Mouse (Mus musculus) forebrain, embryonic 15.5 days (tissue): ENCODE results near the gene Dcaf15. TPM values are rescaled to one million over a fixed set of nuclear protein-coding genes. Genes with fewer than 3 reads are reported as not detected.

Source experiments
- ATAC-seq: fragments of 200-750 bp; cut with Nextera tagmentation; replicated peaks from 2 replicates; pipeline ENCODE4 v1.8.0; 2017; ENCODE audit warnings: mild to moderate bottlenecking, moderate TSS enrichment, moderate library complexity
- H3K27ac ChIP-seq: fragments of 300-500 bp; sonication (generic); replicated peaks from 2 replicates; pipeline ENCODE4 v1.5.1; 2015; ENCODE audit warnings: mild to moderate bottlenecking, inconsistent platforms
- H3K27me3 ChIP-seq: fragments of 300-500 bp; sonication (generic); 2 replicates; pipeline ENCODE4 v1.6.1; 2015; ENCODE audit warnings: inconsistent platforms
- H3K36me3 ChIP-seq: fragments of 300-500 bp; sonication (generic); 2 replicates; pipeline ENCODE4 v1.6.1; 2015; ENCODE audit warnings: mild to moderate bottlenecking, inconsistent platforms
- H3K4me1 ChIP-seq: fragments of 300-500 bp; sonication (generic); 2 replicates; pipeline ENCODE4 v1.6.1; 2015; ENCODE audit warnings: inconsistent platforms
- H3K4me2 ChIP-seq: fragments of 300-500 bp; sonication (generic); replicated peaks from 2 replicates; pipeline ENCODE4 v1.6.1; 2015; ENCODE audit warnings: mild to moderate bottlenecking, inconsistent platforms
- H3K4me3 ChIP-seq: fragments of 300-500 bp; sonication (generic); 2 replicates; pipeline ENCODE4 v1.5.1; 2015; ENCODE audit warnings: mild to moderate bottlenecking, inconsistent platforms
- H3K9ac ChIP-seq: fragments of 300-500 bp; sonication (generic); replicated peaks from 2 replicates; pipeline ENCODE4 v1.6.1; 2015; ENCODE audit warnings: mild to moderate bottlenecking, inconsistent platforms
- H3K9me3 ChIP-seq: fragments of 300-500 bp; sonication (generic); 2 replicates; pipeline ENCODE4 v1.6.1; 2016; ENCODE audit warnings: inconsistent platforms
- WGBS: fragments of 180-500 bp; shearing (Covaris S2); methylation state at CpG from one replicate; pipeline ENCODE4 v1.1.7; 2015; ENCODE audit warnings: mixed read lengths; 5-methylcytosine and 5-hydroxymethylcytosine counted together
- polyA plus RNA-seq: library from polyadenylated mRNA; unstranded; fragments of >200 nt; fragmentation: Nextera tagmentation; extraction: Ambion mirVana; gene quantifications from 2 replicates; pipeline ENCODE4 v1.2.1, GENCODE M21; 2015

Dcaf15 gene
- polyA plus RNA-seq, 1 experiment from 2014 or later, result 17.8 TPM

DNA sequence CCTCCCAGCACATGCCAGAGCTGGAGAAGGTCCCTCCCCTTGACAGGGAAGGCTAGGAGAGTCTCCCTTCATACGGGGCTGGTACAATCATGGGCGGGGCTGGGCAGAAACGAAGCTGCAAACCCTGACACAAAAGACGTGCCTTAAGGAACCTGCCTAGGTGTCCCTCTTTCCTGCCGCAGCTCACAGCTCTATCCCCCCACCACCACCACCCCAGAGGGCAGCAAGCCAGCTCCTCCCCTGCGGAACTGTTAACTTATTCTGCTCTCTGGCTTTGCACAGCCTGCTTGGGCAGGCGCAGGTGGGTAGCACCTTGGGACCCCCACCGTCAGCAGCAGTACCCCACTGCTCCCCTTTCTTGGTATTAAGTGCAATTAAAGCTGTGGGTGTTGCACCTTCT, 8.5 kb downstream of the Dcaf15 start:
- H3K4me1 ChIP-seq, result no peaks in the 10 kb centered on the region
- ATAC-seq, result no peak
- no peak overlapping the region for H3K27ac ChIP-seq
- no peak overlapping the region for H3K4me2 ChIP-seq
- H3K36me3 ChIP-seq, result peaks cover 70% of the 10 kb centered on the region
- H3K4me3 ChIP-seq, result no peak overlapping the region
- H3K27me3 ChIP-seq, result no peaks in the 10 kb centered on the region
- 71% methylated on average over 8 of the region's 8 CpGs for WGBS
- H3K9ac ChIP-seq, result no peak overlapping the region
- no peaks in the 10 kb centered on the region for H3K9me3 ChIP-seq

GRCm38 (mm10) chr8:84090585-84090984, 14.0 kb downstream of the Dcaf15 start:
- H3K4me2 ChIP-seq, result no peak overlapping the region
- no peak overlapping the region for H3K4me3 ChIP-seq
- H3K27ac ChIP-seq, result no peak overlapping the region
- no peak for ATAC-seq
- H3K9me3 ChIP-seq, result no peaks in the 10 kb centered on the region
- H3K9ac ChIP-seq, result no peak overlapping the region
- no peaks in the 10 kb centered on the region for H3K27me3 ChIP-seq
- WGBS, result 90% methylated on average over 8 of the region's 8 CpGs
- no peaks in the 10 kb centered on the region for H3K4me1 ChIP-seq
- H3K36me3 ChIP-seq, result peaks cover 72% of the 10 kb centered on the region

DNA sequence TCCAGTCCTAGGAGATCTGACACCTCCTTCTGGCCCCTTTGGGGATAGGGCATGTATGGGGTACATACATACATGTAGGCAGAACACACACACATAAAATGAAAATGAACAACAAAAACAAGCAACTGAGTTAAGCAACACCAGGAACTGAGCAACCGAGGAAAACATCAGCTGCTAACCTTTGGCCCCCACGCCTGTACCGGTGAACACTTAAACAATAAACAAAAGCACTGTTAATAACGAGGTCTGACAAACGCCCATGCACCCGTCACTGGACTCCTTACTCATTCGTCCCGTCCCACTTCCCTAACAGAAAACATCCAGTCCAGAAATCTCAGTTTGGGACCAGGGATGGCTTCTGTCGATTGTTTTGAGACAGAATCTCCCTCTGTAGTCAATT, 15.3 kb downstream of the Dcaf15 start:
- WGBS, result 64% methylated on average over 9 of the region's 9 CpGs
- Histone ChIP-seq H3K4me1 (no peaks in the 10 kb centered on the region), H3K36me3 (peaks cover 66% of the 10 kb centered on the region), H3K9me3 (no peaks in the 10 kb centered on the region), H3K4me3 (no peak overlapping the region), H3K9ac (no peak overlapping the region), H3K27ac (no peak overlapping the region), H3K27me3 (no peaks in the 10 kb centered on the region), H3K4me2 (no peak overlapping the region)
- ATAC-seq, result no peak

GRCm38 (mm10) chr8:84087821-84088220, 16.7 kb downstream of the Dcaf15 start:
- WGBS, result 96% methylated on average over 14 of the region's 14 CpGs
- ATAC-seq, result no peak
- Histone ChIP-seq H3K36me3 (peaks cover 66% of the 10 kb centered on the region), H3K4me3 (no peak overlapping the region), H3K4me2 (no peak overlapping the region), H3K27me3 (no peaks in the 10 kb centered on the region), H3K27ac (no peak overlapping the region), H3K9me3 (no peaks in the 10 kb centered on the region), H3K4me1 (no peaks in the 10 kb centered on the region), H3K9ac (no peak overlapping the region)

GRCm38 (mm10) chr8:84087156-84087555, 17.4 kb downstream of the Dcaf15 start:
- Histone ChIP-seq H3K9ac (no peak overlapping the region), H3K27ac (no peak overlapping the region), H3K27me3 (no peaks in the 10 kb centered on the region), H3K36me3 (peaks cover 66% of the 10 kb centered on the region), H3K4me2 (no peak overlapping the region), H3K4me1 (no peaks in the 10 kb centered on the region), H3K9me3 (no peaks in the 10 kb centered on the region), H3K4me3 (no peak overlapping the region)
- 85% methylated on average over 7 of the region's 7 CpGs for WGBS
- ATAC-seq, result no peak

GRCm38 (mm10) chr8:84084341-84085115, 20.0 kb downstream of the Dcaf15 start:
- ATAC-seq, result no peak
- 33% methylated on average over 41 of the region's 42 CpGs for WGBS
- peaks cover 56% of the 10 kb centered on the region for H3K36me3 ChIP-seq

DNA sequence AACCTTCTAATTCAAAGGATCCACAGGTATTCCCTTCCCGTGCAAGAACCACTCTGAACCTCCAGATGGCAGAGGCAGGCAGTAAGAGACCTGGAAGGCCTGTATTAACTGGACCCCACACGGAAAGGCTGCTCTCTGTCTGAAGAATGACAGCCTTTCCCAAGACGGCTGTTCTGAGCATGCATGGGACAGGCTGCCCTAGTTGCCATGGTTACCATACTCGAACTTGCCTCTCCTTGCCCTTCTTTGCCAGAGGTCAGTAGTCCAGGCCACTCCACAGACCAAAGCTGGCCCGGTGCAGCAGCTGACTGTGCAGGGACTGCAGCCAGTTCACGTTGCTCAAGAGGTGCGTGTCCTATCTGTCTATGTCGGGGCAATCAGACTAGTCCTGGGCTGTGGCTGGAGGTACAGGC, 20.7 kb downstream of the Dcaf15 start:
- 33% methylated on average over 8 of the region's 8 CpGs for WGBS
- H3K4me1 ChIP-seq, result no peaks in the 10 kb centered on the region
- no peak overlapping the region for H3K4me3 ChIP-seq
- H3K27ac ChIP-seq, result no peak overlapping the region
- H3K9me3 ChIP-seq, result no peaks in the 10 kb centered on the region
- no peak overlapping the region for H3K9ac ChIP-seq
- no peak overlapping the region for H3K4me2 ChIP-seq
- peaks cover 52% of the 10 kb centered on the region for H3K36me3 ChIP-seq
- no peaks in the 10 kb centered on the region for H3K27me3 ChIP-seq
- ATAC-seq, result no peak

More at GRCm38 (mm10) chr8:84084341-84085115, 20.0 kb downstream of the Dcaf15 start:
- H3K4me3 ChIP-seq, result no peak overlapping the region
- no peak overlapping the region for H3K27ac ChIP-seq
- H3K27me3 ChIP-seq, result no peaks in the 10 kb centered on the region
- H3K9ac ChIP-seq, result 0 out of 2 replicates have a peak overlapping the region, but pooled peaks have one; percentile 7
- H3K4me2 ChIP-seq, result no peak overlapping the region
- H3K9me3 ChIP-seq, result no peaks in the 10 kb centered on the region
- H3K4me1 ChIP-seq, result no peaks in the 10 kb centered on the region

DNA sequence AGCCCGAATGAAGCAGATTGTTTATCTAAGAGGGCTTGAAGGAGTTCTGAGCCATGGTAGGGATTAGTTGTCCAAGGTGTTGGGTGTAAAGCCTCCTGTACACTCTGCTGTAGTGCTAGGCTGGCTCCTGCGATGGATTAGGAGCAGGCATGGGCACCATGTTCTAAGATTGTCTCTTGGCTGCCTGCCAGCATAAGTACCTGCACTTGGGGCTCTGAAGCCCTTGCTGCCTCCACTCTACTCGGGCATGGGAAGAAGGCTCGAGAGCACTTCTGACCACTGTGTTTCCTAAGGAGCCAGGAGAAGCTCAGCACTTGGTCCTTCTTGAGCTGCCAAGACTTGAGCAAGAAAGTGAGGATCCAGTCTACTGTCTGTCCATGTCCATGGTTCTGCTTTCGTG, 25.4 kb downstream of the Dcaf15 start:
- 85% methylated on average over 5 of the region's 5 CpGs for WGBS
- H3K36me3 ChIP-seq, result peaks cover 39% of the 10 kb centered on the region
- no peaks in the 10 kb centered on the region for H3K9me3 ChIP-seq
- no peaks in the 10 kb centered on the region for H3K27me3 ChIP-seq
- no peak overlapping the region for H3K4me2 ChIP-seq
- no peaks in the 10 kb centered on the region for H3K4me1 ChIP-seq
- H3K27ac ChIP-seq, result no peak overlapping the region
- no peak for ATAC-seq
- no peak overlapping the region for H3K4me3 ChIP-seq
- no peak overlapping the region for H3K9ac ChIP-seq

DNA sequence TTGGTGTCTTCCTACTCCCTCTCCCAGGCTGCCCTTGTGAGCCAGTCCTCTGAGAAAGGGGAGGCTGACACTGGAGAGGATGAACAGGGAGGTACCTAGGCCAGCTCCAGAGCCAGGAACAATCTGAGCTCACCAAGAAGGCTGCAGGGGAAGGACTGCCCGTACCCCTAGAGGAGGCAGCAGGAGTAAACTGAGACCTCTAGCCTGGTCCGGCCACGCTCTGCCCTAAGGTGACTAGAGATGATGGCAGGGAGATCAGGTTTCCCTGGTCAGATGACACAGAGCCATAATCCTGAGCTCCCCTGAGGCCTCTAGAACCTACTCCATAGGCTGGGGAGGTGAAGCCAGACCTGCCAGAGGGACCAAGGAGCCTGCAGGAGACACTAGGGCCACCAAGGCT, 27.7 kb downstream of the Dcaf15 start:
- peaks cover 16% of the 10 kb centered on the region for H3K36me3 ChIP-seq
- 86% methylated on average over 3 of the region's 3 CpGs for WGBS
- no peak overlapping the region for H3K9ac ChIP-seq

DNA sequence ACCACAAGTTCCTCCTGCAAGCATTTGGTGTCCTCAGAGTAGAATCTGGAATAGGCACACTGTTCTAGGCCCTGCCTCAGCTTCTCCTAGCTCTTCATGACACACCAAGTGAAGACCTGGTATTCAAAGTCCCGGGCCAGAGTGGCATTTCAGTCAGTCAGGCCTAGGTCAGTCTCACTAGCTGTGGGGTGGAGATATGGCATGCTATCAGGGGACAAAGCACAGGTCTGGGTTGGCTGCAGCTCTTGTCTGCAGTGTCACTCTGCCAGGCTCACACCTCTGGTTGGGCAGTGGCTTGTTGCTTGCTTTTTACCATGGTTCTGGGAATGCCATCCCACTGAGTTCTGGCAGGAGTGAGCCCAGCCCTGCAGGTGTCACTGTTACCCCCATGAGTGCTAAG, 28.2 kb downstream of the Dcaf15 start:
- Histone ChIP-seq H3K27ac (no peak overlapping the region), H3K36me3 (peaks cover 16% of the 10 kb centered on the region), H3K9me3 (no peaks in the 10 kb centered on the region), H3K4me1 (peaks cover 17% of the 10 kb centered on the region), H3K4me3 (no peak overlapping the region), H3K27me3 (no peaks in the 10 kb centered on the region), H3K9ac (no peak overlapping the region), H3K4me2 (no peak overlapping the region)
- 77% methylated on average over 1 of the region's 1 CpGs for WGBS
- no peak for ATAC-seq

More for the DNA sequence above, 27.7 kb downstream of the Dcaf15 start:
- no peak overlapping the region for H3K4me2 ChIP-seq
- H3K27me3 ChIP-seq, result no peaks in the 10 kb centered on the region
- ATAC-seq, result no peak
- H3K4me3 ChIP-seq, result no peak overlapping the region
- H3K4me1 ChIP-seq, result peaks cover 17% of the 10 kb centered on the region
- H3K9me3 ChIP-seq, result no peaks in the 10 kb centered on the region
- H3K27ac ChIP-seq, result no peak overlapping the region

GRCm38 (mm10) chr8:84073230-84073976, 31.2 kb downstream of the Dcaf15 start:
- Histone ChIP-seq H3K36me3 (peaks cover 7% of the 10 kb centered on the region), H3K4me1 (peaks cover 43% of the 10 kb centered on the region), H3K27ac (peak overlapping the region; percentile 65), H3K4me2 (no peak overlapping the region; the same call in 1 of the 2 replicates), H3K9me3 (no peaks in the 10 kb centered on the region), H3K27me3 (no peaks in the 10 kb centered on the region), H3K9ac (no peak overlapping the region), H3K4me3 (no peak overlapping the region)
- 39% methylated on average over 10 of the region's 10 CpGs for WGBS
- ATAC-seq, result 0 out of 2 replicates have a peak, but pooled peaks have one; percentile 36

DNA sequence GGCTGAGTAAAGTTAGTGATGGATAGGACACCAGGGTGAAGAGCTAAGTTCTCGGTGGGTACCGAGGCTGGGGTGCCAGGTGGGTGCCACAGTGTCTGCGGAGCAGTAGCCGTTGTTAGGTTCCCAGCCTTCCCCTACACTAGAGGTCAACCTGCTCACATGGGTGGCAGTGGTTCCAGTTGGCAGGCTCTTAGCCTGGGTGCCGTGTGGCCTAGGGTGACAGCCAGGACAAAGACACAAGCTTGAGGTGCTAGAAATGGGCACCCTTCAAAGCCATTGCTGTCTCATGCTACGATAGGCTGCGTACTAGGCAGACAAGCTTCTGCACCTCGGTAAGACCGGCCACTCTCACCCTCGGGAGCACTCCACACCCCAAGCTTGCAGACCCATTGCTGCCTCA, 32.2 kb downstream of the Dcaf15 start:
- Histone ChIP-seq H3K4me1 (peaks cover 53% of the 10 kb centered on the region), H3K9ac (no peak overlapping the region), H3K4me3 (no peak overlapping the region), H3K4me2 (no peak overlapping the region), H3K27ac (peak overlapping the region; percentile 65; the same call in 1 of the 2 replicates), H3K9me3 (no peaks in the 10 kb centered on the region), H3K36me3 (peaks cover 7% of the 10 kb centered on the region), H3K27me3 (no peaks in the 10 kb centered on the region)
- 85% methylated on average over 10 of the region's 10 CpGs for WGBS
- ATAC-seq, result no peak
